Mouse (Mus musculus) embryonic fibroblast, embryonic 13.5 days (primary cell): ENCODE measurements at regions not wholly inside any gene's neighbourhood (a gene's known extent, or its start where the extent isn't known, plus 50 kb on each side); places are given as distances from the start of the nearest gene placed in this dataset.

ENCODE experiments used
- CTCF ChIP-seq: IDR thresholded peaks from 2 replicates; pipeline ENCODE4 v1.5.1; 2011; ENCODE audit warnings: mild to moderate bottlenecking, control low read depth, low read length, moderate library complexity, borderline replicate concordance; ENCODE audit not compliant: insufficient read depth
- POLR2A ChIP-seq: IDR thresholded peaks from 2 replicates; pipeline ENCODE4 v1.6.1; 2011; ENCODE audit warnings: low read depth, mild to moderate bottlenecking, control low read depth, low read length, moderate library complexity

DNA sequence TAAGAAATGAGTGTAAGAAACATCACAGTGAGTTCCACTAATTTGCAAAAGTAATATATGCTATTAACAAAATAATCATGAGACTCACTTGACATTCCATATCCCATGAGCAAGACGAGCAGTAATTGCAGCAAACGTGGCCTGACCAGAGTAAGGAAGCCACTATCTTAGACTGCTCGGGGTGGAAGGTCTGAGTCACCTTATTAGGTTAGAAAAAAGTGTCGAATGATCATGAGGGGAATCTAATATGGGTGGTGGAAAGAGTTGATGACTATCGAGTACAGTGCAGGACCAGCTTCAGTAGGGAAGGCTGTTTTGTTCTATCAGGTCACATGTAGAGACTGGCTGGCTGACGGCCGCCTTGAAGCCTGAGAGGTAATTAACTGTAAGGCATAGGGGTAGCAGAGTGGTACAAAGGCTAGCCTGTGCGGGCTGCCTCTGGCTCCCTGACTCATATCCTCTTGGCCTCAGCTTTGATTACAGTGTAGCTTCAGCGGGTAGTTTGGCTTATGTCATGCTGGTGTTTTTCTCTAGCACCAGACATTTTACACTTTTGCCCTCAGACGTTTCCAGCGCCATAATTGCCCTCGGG lies 167.9 kb upstream of the Cdkn2b start:
- TF ChIP-seq CTCF (no peak), POLR2A (no peak)
